Mouse (Mus musculus): ENCODE measurements around the gene Atg13. TPM values are rescaled to one million over a fixed set of nuclear protein-coding genes. Genes with fewer than 3 reads are reported as not detected.
"Not testable (repeated sequence)": the region's sequence is repeated elsewhere in the genome, so short reads cannot be mapped to it uniquely, and the experiment has no call there.

Gene Atg13
- total RNA-seq (2021): 10 to 100 TPM; 55.8 to 59.3 TPM

DNA sequence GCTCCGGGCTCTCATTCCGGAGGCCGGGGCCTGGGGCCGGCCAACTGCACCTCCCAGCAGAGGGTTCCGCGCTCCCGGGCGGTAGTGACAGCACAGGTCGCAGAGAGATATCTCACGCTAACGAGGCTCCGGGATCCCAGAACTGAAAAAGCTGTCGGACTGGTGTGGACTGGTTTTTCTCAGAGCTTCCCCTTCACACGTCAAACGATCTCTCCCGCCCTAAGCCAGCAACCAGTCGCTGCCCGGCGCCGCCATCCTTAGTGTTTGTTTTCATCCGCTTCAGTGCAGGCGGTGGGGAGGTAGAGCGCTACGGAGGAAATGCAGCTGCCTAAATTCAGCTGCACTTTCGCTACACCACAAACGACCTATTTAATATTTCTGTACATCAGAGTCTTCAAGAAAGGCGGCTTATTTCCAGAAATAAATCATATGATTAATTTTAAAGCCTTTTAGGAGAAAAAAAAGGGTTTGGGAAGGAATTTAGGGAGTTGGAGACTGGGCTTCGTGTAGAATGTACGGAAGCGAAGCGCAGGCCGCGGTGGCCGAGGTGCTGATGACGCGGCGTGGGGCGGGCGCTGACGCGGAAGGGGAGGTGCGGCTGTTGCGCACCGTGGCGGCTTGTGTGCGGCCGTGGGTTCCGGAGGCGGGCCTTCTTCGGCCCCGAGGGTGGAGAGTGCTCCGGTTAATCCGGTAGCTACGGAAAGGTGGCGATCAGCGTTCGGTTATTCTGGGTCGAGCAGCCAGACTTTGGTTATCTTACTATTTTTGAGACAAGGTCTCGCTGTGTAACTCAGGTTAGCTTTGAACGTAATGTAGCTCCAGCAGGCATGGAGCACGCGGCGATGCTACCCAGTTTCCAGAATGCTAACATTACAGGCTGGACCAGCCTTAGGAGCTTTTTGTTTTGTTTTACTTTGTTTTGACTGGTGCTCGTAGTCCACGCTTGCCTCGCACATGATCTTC is at the start of gene Atg13, which contains the start of gene Harbi1:
Gene Atg13, minus strand, starts transcription at position 305 of the 963 bp plus-strand sequence.
Gene Harbi1, plus strand, starts transcription at position 581 of the 963 bp plus-strand sequence.
- DNase-seq (ENCODE audit: extremely low spot score in 1 of 2, low spot score in 2 of 2): peak; percentile 86 to 96
- intact Hi-C loops (cut with DNase I): no loop called here

DNA sequence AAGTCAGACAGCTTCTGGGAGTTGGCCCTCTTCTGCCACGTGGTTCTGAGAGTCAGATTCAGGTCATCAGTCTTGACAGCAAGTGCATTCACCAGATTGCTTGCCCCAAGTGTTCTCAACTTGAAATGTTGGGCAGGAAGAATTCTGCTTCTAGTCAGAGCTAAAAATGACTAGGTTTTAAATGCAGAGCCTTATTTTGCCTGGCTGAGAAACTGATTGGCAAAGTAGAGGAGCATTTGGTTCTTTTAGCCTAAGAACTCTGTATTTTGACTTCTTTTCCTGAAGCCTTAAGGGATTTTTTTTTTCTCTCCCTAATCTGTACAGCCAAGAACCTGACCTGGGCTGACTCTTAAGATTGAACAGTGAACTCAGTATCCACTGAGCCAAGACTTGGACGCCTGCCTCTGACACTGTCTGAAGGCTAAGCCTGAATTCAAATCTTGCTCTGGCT is 39.5 kb upstream of the Atg13 start:
- intact Hi-C loops (cut with DNase I): no loop called here
- peak; percentile 23 to 38 for DNase-seq (ENCODE audit: extremely low spot score in 1 of 2, low spot score in 2 of 2)

DNA sequence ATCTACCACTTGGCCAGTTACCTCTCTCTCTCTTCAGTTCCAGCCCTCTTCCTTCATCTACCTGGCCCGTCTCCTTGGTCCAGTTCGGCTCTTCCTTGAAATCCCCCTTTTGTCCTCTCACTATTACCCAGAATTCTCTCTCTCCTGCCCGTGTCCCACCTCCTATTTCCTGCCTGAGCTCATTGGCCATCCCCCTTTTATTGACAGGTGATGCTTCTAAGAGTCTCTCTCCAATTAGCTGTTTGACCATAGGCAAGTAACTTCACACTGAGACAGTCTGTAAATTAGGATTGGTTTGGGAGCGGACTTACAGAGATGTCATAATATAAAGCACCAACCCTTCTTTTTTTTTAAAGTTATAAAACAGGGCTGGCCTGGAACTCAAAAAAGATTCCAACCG is 34.3 kb upstream of the Atg13 start:
- intact Hi-C loops (cut with DNase I): no loop called here
- no peak for DNase-seq (ENCODE audit: extremely low spot score in 1 of 2, low spot score in 2 of 2)

DNA sequence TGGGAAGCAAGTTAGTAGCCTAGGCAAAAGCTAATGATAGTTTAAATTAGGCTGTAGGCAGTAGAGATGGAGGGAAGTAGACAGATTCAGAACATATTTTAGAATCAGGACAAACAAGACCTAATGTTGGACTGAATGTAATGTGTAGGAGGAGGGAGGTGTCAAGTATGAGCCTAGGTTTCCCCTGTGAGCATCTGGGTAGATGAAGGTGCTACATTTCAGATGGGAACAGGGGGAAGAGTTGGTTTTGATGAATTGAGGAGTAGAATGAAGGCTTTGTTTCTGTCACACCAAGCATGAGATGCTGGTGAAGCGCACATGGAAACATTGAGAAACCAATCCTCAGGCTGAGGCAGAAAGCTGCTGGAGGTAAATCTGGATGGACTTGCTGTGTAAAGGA is 29.2 kb upstream of the Atg13 start:
- intact Hi-C loops (cut with DNase I): no loop called here
- no peak for DNase-seq (ENCODE audit: extremely low spot score in 1 of 2, low spot score in 2 of 2)

DNA sequence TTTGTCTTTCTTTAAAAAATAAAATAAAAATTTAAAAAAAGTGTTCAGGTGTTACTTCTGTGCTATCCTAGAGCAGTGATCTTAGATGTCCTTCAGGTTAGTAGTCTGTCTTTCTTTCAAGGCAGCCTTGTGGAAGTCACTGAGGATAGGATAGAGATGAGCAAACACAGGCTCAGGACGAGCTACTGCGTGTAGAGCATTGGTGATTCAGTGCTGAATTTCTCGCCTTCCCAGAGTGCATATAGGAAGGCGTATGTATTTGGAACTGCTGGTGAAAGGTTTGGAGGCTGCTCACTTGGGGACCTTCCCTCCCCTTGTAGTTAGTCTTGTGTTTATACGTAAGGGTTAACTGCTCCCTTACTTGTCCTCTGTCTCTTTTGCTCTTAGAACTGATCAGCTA is 24.8 kb upstream of the Atg13 start:
- intact Hi-C loops (cut with DNase I): no loop called here
- no peak for DNase-seq (ENCODE audit: extremely low spot score in 1 of 2, low spot score in 2 of 2)

DNA sequence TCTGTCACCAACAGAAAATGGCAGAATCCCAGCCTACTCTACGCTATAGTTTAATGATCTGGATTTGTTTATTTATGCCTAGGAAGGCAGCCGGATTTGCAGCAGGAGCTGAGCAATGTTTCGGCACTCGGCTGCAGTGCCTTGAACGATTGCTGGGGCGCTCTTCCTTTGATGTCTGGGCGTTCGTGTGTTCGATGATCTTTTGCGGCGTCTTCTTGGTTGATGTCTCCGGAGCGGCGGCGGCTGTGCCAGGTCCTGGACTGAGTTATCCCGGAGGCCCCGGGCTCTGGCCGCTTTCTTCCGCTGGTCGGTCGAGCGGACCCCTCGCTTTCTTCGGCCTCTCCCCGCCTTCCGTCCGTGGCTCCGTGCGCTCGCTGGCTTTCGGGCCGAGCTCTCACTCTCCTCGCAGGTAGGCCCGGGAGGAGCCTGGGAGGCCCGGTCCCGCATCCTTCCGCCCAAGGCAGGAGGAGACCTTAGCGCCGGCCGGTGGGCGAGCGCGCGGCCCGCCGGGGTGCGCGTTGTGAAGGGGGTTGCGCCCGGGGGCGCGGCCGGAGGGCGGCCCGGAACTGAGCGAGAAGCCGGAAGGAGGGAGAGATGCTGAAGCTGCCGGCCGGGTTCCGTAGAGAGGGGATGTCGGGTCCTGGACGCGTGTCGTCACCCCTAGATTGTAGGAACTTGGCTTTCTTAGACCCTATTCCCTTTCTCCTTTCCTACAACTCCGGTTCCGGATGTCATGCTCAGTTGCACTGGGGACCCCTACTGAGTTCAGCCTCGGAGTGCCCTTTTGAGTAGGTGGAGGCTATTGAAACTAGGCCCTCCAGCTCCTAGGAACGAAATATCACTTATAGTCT is 19.8 kb upstream of the Atg13 start, which contains the start of gene Ambra1:
Gene Ambra1, plus strand, starts transcription at position 164 of the 851 bp plus-strand sequence.
- peak; percentile 83 to 85 for DNase-seq (ENCODE audit: extremely low spot score in 1 of 2, low spot score in 2 of 2)

DNA sequence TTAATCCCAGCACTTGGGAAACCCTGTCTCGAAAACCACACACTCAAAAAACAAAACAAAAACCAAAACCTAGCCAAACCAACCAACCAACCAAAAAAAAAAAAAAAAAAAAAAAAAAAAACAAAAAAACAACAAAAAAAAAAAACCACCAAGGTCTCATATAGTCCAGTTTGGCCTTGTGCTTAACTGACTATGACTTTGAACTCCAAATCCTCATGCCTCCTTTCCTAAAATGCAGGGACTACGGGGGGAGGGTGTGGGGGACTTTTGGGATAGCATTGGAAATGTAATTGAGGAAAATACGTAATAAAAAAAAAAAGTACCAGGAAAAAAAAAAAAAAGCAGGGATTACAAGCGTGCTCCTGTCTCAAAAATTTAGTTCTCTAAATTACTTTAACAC is 19.2 kb upstream of the Atg13 start:
- intact Hi-C loops (cut with DNase I): no loop called here
- no peak for DNase-seq (ENCODE audit: extremely low spot score in 1 of 2, low spot score in 2 of 2)

More for the DNA sequence above, 19.8 kb upstream of the Atg13 start, which contains the start of gene Ambra1:
- intact Hi-C loops (cut with DNase I): no loop called here

DNA sequence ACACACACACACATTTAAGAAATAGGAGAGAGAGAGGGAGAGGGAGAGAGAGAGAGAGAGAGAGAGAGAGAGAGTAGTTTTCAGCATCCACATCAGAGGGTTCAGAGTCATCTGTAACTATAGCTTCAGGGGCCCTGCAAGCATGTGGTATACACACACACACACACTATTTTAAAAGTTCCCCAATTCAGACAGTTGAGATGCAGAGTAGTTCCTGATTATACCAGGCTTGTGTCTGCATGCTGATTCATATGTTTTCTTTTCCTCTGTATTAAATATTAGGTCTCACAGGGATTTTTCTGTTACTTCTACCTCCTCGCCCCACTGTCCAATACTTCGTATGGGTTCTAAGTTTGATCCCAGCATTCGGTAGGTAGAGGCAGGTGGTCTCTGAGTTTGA is 16.6 kb upstream of the Atg13 start:
- no peak for DNase-seq (ENCODE audit: extremely low spot score in 1 of 2, low spot score in 2 of 2)
- intact Hi-C loops (cut with DNase I): no loop called here

DNA sequence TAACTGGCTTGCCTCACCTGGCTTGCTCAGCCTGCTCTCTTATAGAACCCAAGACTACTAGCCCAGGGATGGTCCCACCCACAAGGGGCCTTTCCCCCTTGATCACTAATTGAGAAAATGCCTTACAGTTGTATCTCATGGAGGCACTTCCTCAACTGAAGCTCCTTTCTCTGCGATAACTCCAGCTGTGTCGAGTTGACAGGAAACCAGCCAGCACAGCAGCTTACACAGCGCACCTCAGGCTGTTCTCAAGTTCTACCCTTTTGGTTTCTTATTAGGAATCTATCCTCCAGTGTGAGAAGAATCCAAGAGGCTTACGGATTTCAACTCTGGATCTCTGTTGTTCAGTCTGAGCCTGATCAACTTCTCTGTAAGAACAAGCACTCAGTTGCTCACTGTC is 15.1 kb upstream of the Atg13 start:
- DNase-seq (ENCODE audit: extremely low spot score in 1 of 2, low spot score in 2 of 2); intact Hi-C loops (cut with DNase I): not testable (repeated sequence)

DNA sequence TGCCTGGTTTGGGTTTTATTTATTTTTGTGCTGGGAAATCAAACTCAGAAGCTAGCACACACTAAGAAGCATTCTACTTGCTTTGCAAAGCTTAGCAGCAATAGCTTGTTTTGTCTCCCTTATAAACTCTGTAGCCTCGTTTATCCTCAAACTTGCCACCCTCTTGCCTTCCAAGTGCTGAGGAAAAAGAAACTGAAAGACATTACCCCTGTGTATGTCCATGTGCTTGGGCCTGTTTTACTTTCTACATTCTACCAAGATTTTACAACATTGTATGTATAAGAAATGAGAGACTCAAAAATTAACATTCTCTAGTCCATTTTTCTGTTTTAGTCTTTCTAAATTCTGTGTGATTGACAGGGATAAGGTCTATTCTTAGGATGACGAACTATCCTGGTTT is 14.3 kb upstream of the Atg13 start:
- intact Hi-C loops (cut with DNase I): no loop called here
- no peak for DNase-seq (ENCODE audit: extremely low spot score in 1 of 2, low spot score in 2 of 2)

DNA sequence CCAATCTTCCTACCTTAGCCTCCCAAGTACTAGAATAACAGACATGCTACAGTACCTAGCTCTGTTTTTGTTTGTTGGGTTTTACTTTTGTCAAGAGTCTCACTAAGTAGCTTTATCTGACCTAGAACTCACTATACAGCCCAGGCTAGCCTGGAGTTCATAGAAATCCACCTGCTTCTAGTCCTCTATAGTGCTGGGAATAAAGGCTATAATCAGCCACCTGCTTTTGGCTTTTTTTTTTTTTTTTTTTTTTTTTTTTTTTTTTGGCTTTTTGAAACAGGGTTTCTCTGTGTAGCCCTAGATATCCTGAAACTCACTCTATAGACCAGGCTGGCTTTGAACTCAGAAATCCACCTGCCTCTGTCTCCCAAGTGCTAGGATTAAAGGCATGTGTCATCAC is 13.6 kb upstream of the Atg13 start:
- DNase-seq (ENCODE audit: extremely low spot score in 1 of 2, low spot score in 2 of 2): no peak
- intact Hi-C loops (cut with DNase I): no loop called here

DNA sequence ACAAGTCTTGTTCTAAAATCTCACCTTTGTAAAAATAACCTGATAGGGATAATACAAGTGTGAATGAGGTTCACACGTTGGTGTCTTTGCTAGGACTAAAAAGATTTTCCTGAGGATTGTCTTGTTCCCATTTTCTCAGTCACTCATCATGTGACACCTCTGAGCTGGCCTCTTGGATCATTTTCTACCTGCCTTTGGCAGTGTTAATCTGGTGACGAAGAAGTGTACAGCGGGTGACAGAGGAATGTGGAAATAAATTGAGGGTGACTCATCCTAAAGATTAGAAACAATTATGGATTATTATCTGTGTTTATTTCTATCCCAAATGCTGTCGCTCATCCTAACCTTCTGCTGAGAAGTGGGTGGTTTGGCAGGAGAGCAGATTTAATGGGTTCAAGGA is 13.0 kb upstream of the Atg13 start:
- intact Hi-C loops (cut with DNase I): no loop called here
- DNase-seq (ENCODE audit: extremely low spot score in 1 of 2, low spot score in 2 of 2): no peak

DNA sequence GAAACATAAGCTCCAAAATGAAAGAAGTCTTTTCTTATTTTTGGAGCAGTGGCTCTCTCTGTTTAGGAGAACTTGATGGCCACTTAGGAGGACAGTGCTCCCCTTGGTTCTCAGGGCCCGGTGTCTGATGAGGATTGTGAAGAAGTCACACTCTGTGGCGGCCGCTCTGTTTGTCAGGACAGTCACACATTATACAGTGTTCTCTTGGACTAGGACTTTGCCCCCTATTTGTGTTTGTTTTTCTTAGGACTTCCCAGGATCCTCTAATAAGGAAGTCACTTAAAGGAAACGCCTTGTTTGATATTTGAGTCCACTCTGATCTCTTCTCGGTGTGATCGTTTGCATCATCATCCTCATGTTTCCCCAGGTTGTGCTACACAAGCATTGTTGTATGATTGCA is 7.9 kb upstream of the Atg13 start:
- no peak for DNase-seq (ENCODE audit: extremely low spot score in 1 of 2, low spot score in 2 of 2)

DNA sequence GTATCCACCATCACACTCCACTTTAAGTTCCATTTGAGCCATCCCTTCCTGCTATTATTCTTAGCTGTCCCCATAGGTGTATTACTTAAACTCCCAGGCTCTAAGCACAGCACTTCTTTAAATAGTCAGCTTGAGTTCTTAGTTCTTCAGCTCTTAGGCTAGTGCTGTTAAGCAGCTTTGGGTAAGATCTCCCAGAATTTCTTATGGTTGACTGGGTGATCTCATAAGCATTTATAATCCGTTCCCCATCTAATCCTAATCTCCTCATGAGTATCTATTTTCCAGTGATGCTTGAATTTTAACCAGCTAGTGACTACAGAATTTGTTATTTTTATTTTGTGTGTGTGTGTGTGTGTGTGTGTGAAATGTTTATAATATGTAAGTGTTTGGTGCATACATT is 4.5 kb upstream of the Atg13 start:
- DNase-seq (ENCODE audit: extremely low spot score in 1 of 2, low spot score in 2 of 2): no peak
- intact Hi-C loops (cut with DNase I): no loop called here

More for the DNA sequence above, 7.9 kb upstream of the Atg13 start:
- intact Hi-C loops (cut with DNase I): no loop called here

DNA sequence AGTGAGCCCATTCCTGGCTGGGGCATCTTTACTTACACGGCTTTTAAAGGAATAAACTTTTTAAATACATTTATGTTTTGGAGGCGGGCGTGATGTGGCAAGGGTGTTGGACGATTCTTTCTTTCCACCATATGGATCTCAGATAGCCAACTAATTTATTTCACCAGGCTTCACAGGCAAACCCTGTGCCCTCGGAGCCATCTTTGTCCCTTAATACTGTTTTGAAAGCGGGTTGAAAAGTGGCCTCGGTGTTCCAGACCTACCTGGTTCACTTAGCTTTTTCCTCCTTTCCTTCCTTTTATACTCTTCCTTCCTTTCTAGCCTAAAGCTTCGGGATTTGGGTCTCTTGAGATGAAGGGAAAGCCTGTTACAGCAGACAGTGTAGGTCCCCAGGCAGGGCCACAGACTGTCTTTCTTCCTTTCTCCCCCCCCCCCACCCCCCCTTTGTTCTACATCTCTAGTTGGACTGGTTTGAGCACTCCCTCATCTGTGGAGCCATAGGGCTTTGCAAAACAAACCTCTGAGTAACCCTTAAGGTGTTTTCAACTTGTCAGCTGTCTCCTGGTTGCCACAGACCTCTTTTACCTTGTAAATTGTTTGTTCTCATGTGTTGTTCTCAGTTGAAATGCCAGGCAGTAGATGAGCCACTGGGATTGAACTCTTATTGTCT is 1.0 kb upstream of the Atg13 start:
- intact Hi-C loops (cut with DNase I): no loop called here
- DNase-seq (ENCODE audit: extremely low spot score in 1 of 2, low spot score in 2 of 2): no peak

DNA sequence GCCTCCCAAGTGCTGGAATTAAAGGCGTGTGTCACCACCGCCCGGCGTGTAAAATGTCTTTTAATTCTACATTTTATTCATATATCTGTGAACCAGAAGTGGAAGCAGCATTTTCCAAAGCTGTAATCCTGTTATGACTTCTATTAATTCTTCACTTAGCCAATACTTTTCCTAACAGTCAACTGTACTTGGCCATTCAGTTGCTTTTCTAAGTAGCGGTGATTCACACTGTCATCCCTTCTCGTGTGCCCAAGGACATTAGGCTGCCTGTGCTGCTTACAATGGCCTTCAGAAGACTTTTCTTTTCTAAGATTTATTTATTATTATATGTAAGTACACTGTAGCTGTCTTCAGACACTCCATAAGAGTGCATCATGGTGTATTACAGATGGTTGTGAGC is 2.0 kb downstream of the Atg13 start:
- intact Hi-C loops (cut with DNase I): no loop called here
- DNase-seq (ENCODE audit: extremely low spot score in 1 of 2, low spot score in 2 of 2): no peak

DNA sequence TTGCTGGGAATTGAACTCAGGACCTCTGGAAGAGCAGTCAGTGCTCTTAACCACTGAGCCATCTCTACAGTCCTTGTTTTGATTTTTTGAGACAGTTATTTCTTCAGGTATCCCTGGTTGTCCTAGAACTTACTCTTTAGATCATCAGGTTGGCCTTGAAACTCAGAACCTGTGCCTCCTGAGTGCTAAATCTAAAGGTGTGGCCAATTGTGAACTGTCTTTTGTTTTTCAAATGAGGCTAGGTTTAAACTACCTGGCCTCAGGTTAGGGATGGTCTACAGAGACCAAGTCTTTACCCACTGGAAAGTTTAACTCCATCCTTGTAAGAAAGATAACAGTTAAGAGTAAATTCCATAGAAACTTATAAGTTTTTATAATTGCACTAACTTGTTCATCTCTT is 3.9 kb downstream of the Atg13 start:
- DNase-seq (ENCODE audit: extremely low spot score in 1 of 2, low spot score in 2 of 2): no peak
- intact Hi-C loops (cut with DNase I): no loop called here

DNA sequence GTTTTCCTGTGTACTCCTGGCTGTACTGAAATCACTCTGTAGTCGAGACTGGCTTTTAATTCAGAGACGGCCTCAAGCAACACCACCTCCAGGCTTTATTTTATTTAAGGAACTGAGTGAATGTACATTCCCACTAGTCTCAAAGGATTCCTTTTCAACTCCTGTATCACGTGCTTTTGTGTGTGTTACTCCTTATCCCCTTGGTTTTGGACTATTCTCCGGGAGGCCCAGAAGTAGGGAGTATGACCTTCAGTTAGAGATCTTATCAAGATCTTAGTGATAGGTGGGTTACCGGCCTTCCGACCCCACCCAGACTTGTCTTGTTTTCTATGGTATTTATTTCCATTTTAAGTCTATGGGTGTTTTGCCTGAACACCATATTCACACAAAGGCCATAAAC is 4.6 kb downstream of the Atg13 start:
- intact Hi-C loops (cut with DNase I): no loop called here
- no peak for DNase-seq (ENCODE audit: extremely low spot score in 1 of 2, low spot score in 2 of 2)

DNA sequence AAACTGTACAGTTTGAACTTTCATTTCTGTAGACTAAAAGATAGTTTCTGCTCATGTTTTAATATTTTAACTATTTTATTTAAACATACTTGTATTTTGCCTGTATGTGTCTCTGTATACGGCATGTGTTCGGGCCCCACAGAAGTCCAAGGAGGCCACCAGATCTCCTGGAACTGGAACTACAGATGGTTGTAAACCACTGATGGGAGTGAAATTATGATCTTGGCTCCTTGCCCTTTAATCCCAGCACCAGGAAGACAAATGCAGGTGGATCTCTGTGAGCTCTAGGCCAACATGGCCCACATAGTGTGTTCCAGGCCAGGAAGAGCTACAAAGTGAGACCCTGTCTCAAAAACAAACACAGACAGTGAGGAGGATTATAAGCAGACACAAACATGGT is 9.0 kb downstream of the Atg13 start:
- intact Hi-C loops (cut with DNase I): no loop called here
- no peak for DNase-seq (ENCODE audit: extremely low spot score in 1 of 2, low spot score in 2 of 2)

Measured in left cerebral cortex, postnatal 10 days (tissue).